ENCODE assay signal across 8 mouse cellular contexts in the genomic region with DNA sequence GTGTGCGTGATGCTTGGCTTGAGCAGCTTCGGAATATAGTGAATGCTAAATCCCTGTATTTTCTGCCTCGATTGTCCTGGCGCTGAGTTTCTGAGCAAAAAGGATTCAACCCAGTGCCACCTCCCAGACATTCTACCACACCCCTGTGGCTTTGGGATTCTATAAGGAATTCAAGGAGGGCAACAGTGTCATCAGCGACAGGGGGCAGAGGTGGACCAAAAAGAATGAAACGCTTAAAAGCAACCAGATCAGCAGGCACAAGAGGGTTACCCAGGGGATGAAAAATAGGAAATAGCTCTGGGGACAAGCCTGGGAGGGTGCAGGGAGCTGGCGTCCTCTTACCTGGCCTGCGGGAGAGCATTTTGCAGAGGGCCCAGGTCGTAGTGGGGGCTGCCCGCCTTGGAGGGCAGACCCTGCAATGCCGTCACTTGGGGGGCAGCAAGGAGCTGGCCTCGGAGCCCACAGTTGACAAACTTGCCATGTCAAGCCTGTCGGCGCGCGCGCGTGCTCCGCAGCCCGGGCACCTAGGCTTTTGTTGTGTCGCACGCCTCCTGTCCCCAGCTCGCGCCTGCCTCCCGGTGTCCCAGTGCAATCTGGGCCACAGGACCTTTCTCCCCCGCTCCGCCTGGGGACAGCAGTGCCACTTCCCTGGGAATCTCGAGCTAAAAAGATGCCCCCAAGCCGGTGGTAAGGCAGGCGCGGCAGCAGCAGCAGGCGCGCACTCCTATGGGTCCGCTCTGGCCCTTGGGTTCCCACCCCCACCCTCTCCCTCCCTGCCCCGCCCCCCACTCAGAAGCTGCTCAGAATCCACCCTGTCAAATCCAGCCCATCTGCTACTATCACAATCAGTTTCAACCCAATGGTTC.
DNase-seq lines count a peak whose midpoint lies in the region.

No protein-coding gene starts in this region.

- peak; percentile 22 to 52 for DNase-seq in layer of hippocampus, postnatal 14 days (ENCODE audit: low spot score in 2 of 2)
- DNase-seq in layer of hippocampus, adult 8-10 months (ENCODE audit: low spot score in 2 of 2) = no peak
- peak; percentile 75 for DNase-seq in adrenal gland, postnatal 36 days
- peak; percentile 19 to 20 for DNase-seq in heart, adult 9 months (ENCODE audit: low spot score in 2 of 2)
- peak; percentile 25 for DNase-seq in kidney, postnatal 14 days
- peak; percentile 40 for DNase-seq in mesoderm, embryonic 11.5 days (ENCODE audit: low read depth, low spot score)
- DNase-seq in adipocyte (ENCODE audit: low spot score) = no peak
- DNase-seq in gastrocnemius, postnatal 4 days (ENCODE audit: low spot score in 2 of 2) = no peak

Comparison
In these comparisons a context has a peak if more than half of its experiments do, and no peak if none do; other contexts are left out.
1. DNase-seq: peak in layer of hippocampus, postnatal 14 days (2 of 2), adrenal gland, postnatal 36 days (2 of 2), heart, adult 9 months (2 of 2), kidney, postnatal 14 days (single experiment) and mesoderm, embryonic 11.5 days (single experiment); none in layer of hippocampus, adult 8-10 months (0 of 2), adipocyte (single experiment) and gastrocnemius, postnatal 4 days (0 of 2).